Mouse (Mus musculus) Patski (cell line): ENCODE results near the gene Fancd2. TPM values are rescaled to one million over a fixed set of nuclear protein-coding genes. Genes with fewer than 3 reads are reported as not detected.

Experiments used
- ATAC-seq: fragments of 100-300 bp; one replicate; pipeline ENCODE4 v1.8.0; 2021
- CTCF ChIA-PET: fragments of 350-600 bp; sonication (Branson Sonifier 250); formaldehyde crosslinking; loops from one replicate; lab custom pipeline; 2022; ENCODE audit warnings: inconsistent platforms; lab: Charles Lee
- POLR2A ChIA-PET: fragments of 350-600 bp; sonication (Branson Sonifier 250); formaldehyde crosslinking; loops from one replicate; lab custom pipeline; 2022; ENCODE audit warnings: antibody characterized with exemption, inconsistent platforms; lab: Charles Lee
- DNase-seq: peaks from one replicate; pipeline ENCODE4 v3.0.0-alpha.2; 2011; ENCODE audit warnings: low read depth, low spot score
- H3K27me3 ChIP-seq: fragments of 371-371 bp; one replicate; pipeline ENCODE4 v1.5.1; 2021
- CTCF ChIP-seq: fragments of 100-300 bp; IDR thresholded peaks from one replicate; pipeline ENCODE4 v1.5.1; 2021
- in situ Hi-C: fragments of 300-500 bp; cut with MboI; formaldehyde crosslinking; loops from 3 replicates; pipeline ENCODE4 v1.11.1; 2018; ENCODE audit warnings: low pct_unique_long_range_greater_than_20kb, mixed read lengths
- polyA plus RNA-seq: library from polyadenylated mRNA; unstranded; gene quantifications from one replicate; pipeline ENCODE4 v1.2.3, GENCODE M21; 2021

The Fancd2 gene
- polyA plus RNA-seq: 8.2 TPM

DNA sequence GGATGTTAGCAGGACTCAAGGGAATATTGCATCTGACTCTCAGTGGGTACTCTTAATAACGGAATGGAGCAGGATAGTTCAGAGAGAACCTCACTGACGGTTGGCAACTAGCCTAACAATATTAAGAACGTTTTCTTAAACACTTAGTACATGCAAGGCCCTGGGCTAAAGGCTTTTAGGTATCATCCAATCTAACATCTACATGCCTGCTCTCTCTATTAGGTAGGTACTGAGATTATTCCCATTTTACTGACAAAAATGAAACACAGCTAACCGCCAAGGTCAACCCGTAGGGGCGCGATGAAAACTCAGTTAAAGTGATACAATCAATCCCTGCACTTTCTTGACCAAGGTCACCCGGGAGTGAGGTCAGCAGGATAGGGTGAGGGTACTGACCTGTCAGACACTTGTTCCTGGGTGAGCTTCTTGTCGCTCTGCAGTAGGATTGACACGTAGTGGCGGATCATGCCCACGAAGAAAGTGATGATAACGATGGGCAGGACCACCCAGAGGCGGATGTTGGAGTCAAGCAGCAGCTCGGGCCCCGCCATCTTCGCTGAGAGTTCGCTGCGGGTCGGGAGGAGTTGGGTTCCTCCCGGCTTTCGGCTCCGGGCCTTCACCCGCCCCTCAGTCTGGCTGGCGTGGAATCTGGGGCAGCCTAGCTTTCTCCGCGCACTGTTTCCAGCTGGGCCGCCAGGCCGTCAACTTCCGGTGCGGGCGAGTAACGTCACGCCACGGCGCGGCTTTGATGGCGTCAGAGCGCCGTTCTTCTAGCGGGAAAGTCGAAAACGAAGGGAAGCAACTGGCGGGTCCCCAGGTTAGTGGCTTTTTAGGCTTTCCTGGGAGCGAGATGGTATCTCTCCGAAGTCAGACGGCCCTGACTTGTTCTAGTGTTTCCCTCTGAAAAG, at the start of gene Fancd2, which contains the start of gene Emc3:
Gene Fancd2, plus strand, starts transcription at position 751 of the 908 bp plus-strand sequence.
Gene Emc3, minus strand, starts transcription at position 721 of the 908 bp plus-strand sequence.
- no peak for DNase-seq
- ATAC-seq: peak; percentile 69
- in situ Hi-C loops: no loop called here
- TF ChIP-seq CTCF: no peak
- ChIA-PET POLR2A (interaction anchor here (1.6 kb wide), 1 partner anchor 91 kb away, joined by 3 read pairs; no protein-coding TSS in a partner anchor), CTCF (interaction anchor here (0.8 kb wide), 1 partner anchor 65 kb away, joined by 3 read pairs; no protein-coding TSS in a partner anchor)
- no peaks in the 10 kb centered on the region for H3K27me3 ChIP-seq

DNA sequence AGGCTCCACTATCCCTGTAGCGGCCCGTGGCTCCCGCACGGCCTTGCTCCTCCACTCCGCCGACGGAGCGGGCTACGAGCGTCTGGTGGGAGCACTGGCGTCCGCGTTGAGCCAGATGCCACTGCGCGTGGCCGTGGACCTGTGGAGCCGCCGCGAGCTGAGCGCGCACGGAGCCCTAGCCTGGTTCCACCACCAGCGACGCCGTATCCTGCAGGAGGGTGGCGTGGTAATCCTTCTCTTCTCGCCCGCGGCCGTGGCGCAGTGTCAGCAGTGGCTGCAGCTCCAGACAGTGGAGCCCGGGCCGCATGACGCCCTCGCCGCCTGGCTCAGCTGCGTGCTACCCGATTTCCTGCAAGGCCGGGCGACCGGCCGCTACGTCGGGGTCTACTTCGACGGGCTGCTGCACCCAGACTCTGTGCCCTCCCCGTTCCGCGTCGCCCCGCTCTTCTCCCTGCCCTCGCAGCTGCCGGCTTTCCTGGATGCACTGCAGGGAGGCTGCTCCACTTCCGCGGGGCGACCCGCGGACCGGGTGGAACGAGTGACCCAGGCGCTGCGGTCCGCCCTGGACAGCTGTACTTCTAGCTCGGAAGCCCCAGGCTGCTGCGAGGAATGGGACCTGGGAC, 48.9 kb upstream of the Fancd2 start:
- CTCF ChIA-PET: no interaction called here
- DNase-seq: no peak
- POLR2A ChIA-PET: interaction anchor here (0.5 to 3.8 kb wide), 7 partner anchors 11 to 401 kb away, joined by 3 to 41 read pairs (median 3); partner anchors contain the start of gene Il17rc
- no peaks in the 10 kb centered on the region for H3K27me3 ChIP-seq
- in situ Hi-C loops: loop anchor here (5.0 kb wide), 2 partner anchors 40 to 210 kb away; partner anchors contain the start of gene Jagn1
- no peak for TF ChIP-seq CTCF
- no peak for ATAC-seq

DNA sequence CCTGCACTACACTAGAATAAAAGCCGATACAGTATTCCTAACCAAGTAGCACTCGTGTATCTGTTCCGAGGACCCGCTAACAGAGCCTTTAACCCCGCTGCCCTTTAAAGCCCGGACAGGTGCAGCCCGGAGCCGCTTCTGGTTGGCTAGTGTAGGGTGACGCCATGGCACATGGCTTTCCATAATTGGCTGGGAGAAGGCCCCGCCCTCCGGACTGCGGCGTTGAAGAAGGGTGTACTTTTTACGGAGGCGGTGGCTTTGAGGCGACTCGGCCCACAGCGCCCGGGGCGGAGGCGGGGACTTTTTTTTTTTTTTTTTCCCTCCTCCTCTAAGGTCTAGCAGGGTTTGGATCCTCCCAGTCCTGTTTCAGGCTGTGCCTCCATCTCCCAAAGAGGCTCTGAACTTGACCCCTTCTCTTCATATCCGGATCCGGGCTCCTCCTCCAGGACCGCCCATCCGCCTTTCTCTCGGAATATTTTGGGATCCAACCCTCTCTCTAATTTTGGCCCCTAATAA, 48.3 kb upstream of the Fancd2 start, which contains the start of gene Creld1:
Gene Creld1, plus strand, starts transcription at position 198 of the 516 bp plus-strand sequence.
- no peak for TF ChIP-seq CTCF
- peak; percentile 90 for DNase-seq
- POLR2A ChIA-PET: interaction anchor here (0.5 to 3.8 kb wide), 3 partner anchors 12 to 402 kb away, joined by 3 to 41 read pairs (median 3); partner anchors contain the start of gene Il17rc

DNA sequence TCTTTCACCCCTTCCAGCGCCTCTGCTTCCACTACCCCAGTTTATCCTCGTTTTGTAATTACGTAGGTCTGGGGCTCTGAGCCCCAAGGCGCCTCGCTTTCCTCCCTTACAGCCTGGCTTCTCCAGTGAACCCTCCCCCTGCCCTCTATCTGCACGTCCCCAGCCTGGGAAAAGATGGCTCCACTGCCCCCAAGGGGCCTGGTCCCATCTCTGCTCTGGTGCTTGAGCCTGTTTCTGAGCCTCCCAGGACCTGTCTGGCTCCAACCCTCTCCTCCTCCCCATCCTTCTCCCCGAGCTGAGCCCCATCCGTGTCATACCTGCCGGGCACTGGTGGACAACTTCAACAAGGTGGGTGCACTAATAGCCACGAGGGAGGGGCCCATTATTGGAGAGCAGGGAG, 47.8 kb upstream of the Fancd2 start:
- no peaks in the 10 kb centered on the region for H3K27me3 ChIP-seq
- ChIA-PET POLR2A (interaction anchor here (1.0 kb wide), 1 partner anchor 13 kb away, joined by 3 read pairs; the partner anchor contains the start of gene Il17rc), CTCF (interaction anchor here (0.9 kb wide), 1 partner anchor 13 kb away, joined by 3 read pairs; the partner anchor contains the start of gene Il17rc)
- TF ChIP-seq CTCF: no peak
- DNase-seq (no peak), ATAC-seq (no peak)
- in situ Hi-C loops: loop anchor here (5.0 kb wide), 2 partner anchors 41 to 209 kb away; partner anchors contain the start of gene Jagn1

More for the DNA sequence above, 48.3 kb upstream of the Fancd2 start, which contains the start of gene Creld1:
- CTCF ChIA-PET: no interaction called here
- no peaks in the 10 kb centered on the region for H3K27me3 ChIP-seq
- in situ Hi-C loops: loop anchor here (5.0 kb wide), 2 partner anchors 41 to 209 kb away; partner anchors contain the start of gene Jagn1
- peak; percentile 69 for ATAC-seq

DNA sequence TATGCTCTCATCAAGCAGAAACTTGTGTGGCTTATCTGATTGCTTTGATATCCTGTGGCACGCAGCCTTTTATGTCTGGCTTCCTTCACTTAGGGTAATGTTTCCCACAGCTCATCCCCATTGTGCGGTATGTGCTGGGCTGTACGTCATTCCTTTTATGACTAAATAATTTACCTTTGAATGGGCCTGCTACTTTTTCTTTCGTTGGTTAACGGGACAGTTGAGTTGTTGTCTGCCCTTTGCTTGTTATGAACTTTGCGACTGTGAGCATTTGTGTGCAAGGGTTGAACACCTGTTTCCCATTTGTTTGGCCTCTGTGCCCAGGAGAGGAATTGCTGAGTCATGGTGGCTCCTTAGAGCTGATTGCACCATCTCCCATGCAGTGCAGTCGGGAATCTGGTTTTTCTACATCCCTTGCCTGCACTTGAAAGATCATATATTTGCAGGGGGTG, 44.3 kb upstream of the Fancd2 start:
- in situ Hi-C loops: no loop called here
- H3K27me3 ChIP-seq: no peaks in the 10 kb centered on the region
- TF ChIP-seq CTCF: no peak
- DNase-seq (no peak), ATAC-seq (no peak)
- POLR2A ChIA-PET: interaction anchor here (0.9 kb wide), 1 partner anchor 16 kb away, joined by 3 read pairs; no protein-coding TSS in a partner anchor
- CTCF ChIA-PET: interaction anchor here (1.2 kb wide), 2 partner anchors 36 to 43 kb away, joined by 3 to 4 read pairs; no protein-coding TSS in a partner anchor

DNA sequence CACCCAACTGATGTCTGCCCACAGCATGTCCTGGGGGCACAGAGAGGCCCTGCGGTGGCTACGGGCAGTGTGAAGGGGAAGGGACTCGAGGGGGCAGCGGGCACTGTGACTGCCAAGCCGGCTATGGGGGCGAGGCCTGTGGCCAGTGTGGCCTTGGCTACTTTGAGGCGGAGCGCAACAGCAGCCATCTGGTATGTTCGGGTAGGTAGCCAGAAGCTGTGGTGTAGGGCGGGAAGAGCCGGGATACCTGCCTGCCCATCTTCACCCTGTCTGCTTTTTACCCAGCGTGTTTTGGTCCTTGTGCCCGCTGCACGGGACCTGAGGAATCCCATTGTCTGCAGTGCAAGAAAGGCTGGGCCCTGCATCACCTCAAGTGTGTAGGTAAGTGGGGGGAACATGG, 42.1 kb upstream of the Fancd2 start:
- ChIA-PET POLR2A (no interaction called here), CTCF (interaction anchor here (0.7 kb wide), 1 partner anchor 59 kb away, joined by 3 read pairs; no protein-coding TSS in a partner anchor)
- TF ChIP-seq CTCF: no peak
- in situ Hi-C loops: no loop called here
- DNase-seq (no peak), ATAC-seq (no peak)
- no peaks in the 10 kb centered on the region for H3K27me3 ChIP-seq

DNA sequence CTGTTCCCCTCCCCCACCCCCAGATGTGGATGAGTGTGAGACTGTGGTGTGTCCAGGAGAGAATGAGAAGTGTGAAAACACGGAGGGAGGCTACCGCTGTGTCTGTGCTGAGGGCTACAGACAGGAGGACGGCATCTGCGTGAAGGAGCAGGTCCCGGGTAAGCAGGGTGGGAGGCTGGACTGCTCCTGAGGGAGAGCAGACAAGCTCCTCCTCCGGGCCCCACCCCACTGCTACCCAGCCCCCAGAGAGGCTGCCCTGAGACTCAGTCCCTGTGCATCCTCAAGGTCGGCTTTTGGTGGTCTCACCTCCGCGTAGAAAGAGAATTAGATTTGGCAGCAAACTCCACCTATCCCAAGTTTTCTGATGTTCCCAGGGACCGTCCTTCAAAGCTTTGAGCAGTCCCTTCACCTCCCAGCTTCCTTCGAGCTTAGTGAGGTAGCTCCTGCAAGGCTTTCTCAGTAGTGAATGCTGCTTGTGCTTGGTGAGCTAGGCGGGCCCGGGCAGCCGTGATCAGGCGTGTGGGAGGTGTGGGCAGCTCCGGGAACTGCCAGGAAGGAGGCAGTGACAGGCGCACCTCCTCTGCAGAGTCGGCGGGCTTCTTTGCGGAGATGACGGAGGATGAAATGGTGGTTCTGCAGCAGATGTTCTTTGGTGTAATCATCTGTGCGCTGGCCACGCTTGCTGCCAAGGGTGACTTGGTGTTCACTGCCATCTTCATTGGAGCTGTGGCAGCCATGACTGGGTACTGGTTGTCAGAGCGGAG, 39.2 kb upstream of the Fancd2 start:
- in situ Hi-C loops: no loop called here
- POLR2A ChIA-PET: interaction anchor here (3.2 kb wide), 1 partner anchor 11 kb away, joined by 9 read pairs; no protein-coding TSS in a partner anchor
- DNase-seq: no peak
- no peak for TF ChIP-seq CTCF
- CTCF ChIA-PET: no interaction called here
- no peak for ATAC-seq
- H3K27me3 ChIP-seq: no peaks in the 10 kb centered on the region

DNA sequence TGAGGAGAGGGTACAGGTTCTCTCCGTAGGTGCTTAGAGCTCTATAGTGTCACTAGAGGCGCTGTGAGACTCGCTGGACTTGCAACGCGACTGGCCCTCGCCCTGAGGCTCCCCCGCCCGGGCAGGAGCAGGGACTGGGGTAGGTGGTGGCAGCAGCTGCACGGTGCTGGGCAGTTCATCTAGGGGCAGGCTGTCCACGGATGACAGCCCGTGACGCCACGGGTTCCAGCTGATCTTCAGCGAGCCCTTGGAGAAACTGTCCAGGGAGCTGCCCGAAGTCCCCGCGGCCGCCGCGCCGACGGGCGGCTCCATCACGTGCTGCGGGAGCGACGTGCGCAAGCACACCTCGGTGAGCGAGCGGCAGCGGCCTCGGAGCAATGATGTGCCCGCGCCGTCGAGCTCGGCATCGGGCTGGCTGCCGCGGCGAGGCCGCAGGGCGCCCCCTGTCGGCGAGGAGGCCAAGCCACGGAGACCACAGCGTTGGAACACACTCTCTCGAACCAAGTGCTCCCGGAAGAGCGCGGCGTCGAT, 37.2 kb upstream of the Fancd2 start:
- no peaks in the 10 kb centered on the region for H3K27me3 ChIP-seq
- in situ Hi-C loops: no loop called here
- DNase-seq (no peak), ATAC-seq (no peak)
- TF ChIP-seq CTCF: no peak
- ChIA-PET CTCF (interaction anchor here (1.1 kb wide), 1 partner anchor 12 kb away, joined by 3 read pairs; no protein-coding TSS in a partner anchor), POLR2A (interaction anchor here (3.2 kb wide), 1 partner anchor 13 kb away, joined by 9 read pairs; no protein-coding TSS in a partner anchor)
